Mouse (Mus musculus): ENCODE data around the gene Trim69. TPM values are rescaled to one million over a fixed set of nuclear protein-coding genes. Genes with fewer than 3 reads are reported as not detected.

Trim69 gene
- total and polyA plus RNA-seq, 3 experiments: 0.04 TPM; not detected in 2

GRCm38 (mm10) chr2:122163430-122164195 lies 3.1 kb downstream of the Trim69 start:
- H3K4me1 ChIP-seq (ENCODE audit: control insufficient read depth in 1 of 2, insufficient read depth in 2 of 2, low read length in 2 of 2): no peaks in the 10 kb centered on the region
- no peak overlapping the region for H3K9ac ChIP-seq (ENCODE audit: control insufficient read depth, low read depth, low read length, poor library complexity, severe bottlenecking)
- no peak overlapping the region for H3K4me3 ChIP-seq (ENCODE audit: control insufficient read depth in 1 of 2, insufficient read depth in 1 of 2, low read depth in 2 of 2, low read length in 2 of 2)
- TF ChIP-seq SIN3A (IDR thresholded peaks at IDR 0.05; ENCODE audit: low read length): no peak
- no peak for TF ChIP-seq JUND (IDR thresholded peaks at IDR 0.05; ENCODE audit: low read depth, low read length)
- no peak for TF ChIP-seq MYC (IDR thresholded peaks at IDR 0.05; ENCODE audit: low read depth, low read length)
- no peak for TF ChIP-seq ZKSCAN1 (IDR thresholded peaks at IDR 0.05; ENCODE audit: low read depth, low read length)
- H3K27ac ChIP-seq (ENCODE audit: control insufficient read depth, low read depth, low read length): no peak overlapping the region
- H3K79me2 ChIP-seq (ENCODE audit: control insufficient read depth, insufficient read depth, low read length, poor library complexity): no peaks in the 10 kb centered on the region
- no peaks in the 10 kb centered on the region; a peak in 1 of 4 replicates for H3K36me3 ChIP-seq (ENCODE audit: control insufficient read depth in 1 of 2, insufficient read depth in 2 of 2, low read length in 2 of 2)
- no peaks in the 10 kb centered on the region for H3K9me3 ChIP-seq (replicated peaks; ENCODE audit: insufficient read depth, low read length)
- DNase-seq (ENCODE audit: low read depth, low spot score): no peak
- no peaks in the 10 kb centered on the region for H3K27me3 ChIP-seq (ENCODE audit: control insufficient read depth in 1 of 2, insufficient read depth in 2 of 2, low read length in 2 of 2)

- Histone ChIP-seq H3K27me3 (ENCODE audit: control insufficient read depth in 1 of 2, insufficient read depth in 2 of 2, low read length in 2 of 2) (no peaks in the 10 kb centered on the region), H3K27ac (ENCODE audit: control insufficient read depth, low read depth, low read length) (no peak overlapping the region), H3K4me3 (ENCODE audit: control insufficient read depth in 1 of 2, insufficient read depth in 1 of 2, low read depth in 2 of 2, low read length in 2 of 2) (no peak overlapping the region), H3K9me3 (replicated peaks; ENCODE audit: insufficient read depth, low read length) (no peaks in the 10 kb centered on the region), H3K9ac (ENCODE audit: control insufficient read depth, low read depth, low read length, poor library complexity, severe bottlenecking) (no peak overlapping the region), H3K36me3 (ENCODE audit: control insufficient read depth in 1 of 2, insufficient read depth in 2 of 2, low read length in 2 of 2) (no peaks in the 10 kb centered on the region; a peak in 1 of 4 replicates), H3K4me1 (ENCODE audit: control insufficient read depth in 1 of 2, insufficient read depth in 2 of 2, low read length in 2 of 2) (no peaks in the 10 kb centered on the region), H3K79me2 (ENCODE audit: control insufficient read depth, insufficient read depth, low read length, poor library complexity) (no peaks in the 10 kb centered on the region)
- DNase-seq (ENCODE audit: low read depth, low spot score): no peak
- TF ChIP-seq MAZ (IDR thresholded peaks at IDR 0.05; ENCODE audit: low read depth, low read length): no peak
- TF ChIP-seq GABPA (IDR thresholded peaks at IDR 0.05; ENCODE audit: low read depth, low read length): no peak
- no peak for TF ChIP-seq MEF2A (IDR thresholded peaks at IDR 0.05; ENCODE audit: extremely low read depth, insufficient replicate concordance, low read depth, low read length, poor library complexity, severe bottlenecking)
- TF ChIP-seq MAX (IDR thresholded peaks at IDR 0.05; ENCODE audit: low read length): no peak
- no peak for TF ChIP-seq JUND (IDR thresholded peaks at IDR 0.05; ENCODE audit: low read depth, low read length)
- TF ChIP-seq NELFE (IDR thresholded peaks at IDR 0.05; ENCODE audit: low read depth, low read length): no peak
- TF ChIP-seq BHLHE40 (IDR thresholded peaks at IDR 0.05; ENCODE audit: borderline replicate concordance, low read depth, low read length): no peak
- TF ChIP-seq SIN3A (IDR thresholded peaks at IDR 0.05; ENCODE audit: low read length): no peak
- no peak for TF ChIP-seq POLR2AphosphoS5 (IDR thresholded peaks at IDR 0.05; ENCODE audit: borderline replicate concordance, low read depth, low read length)
- no peak for TF ChIP-seq POLR2AphosphoS2 (IDR thresholded peaks at IDR 0.05; ENCODE audit: low read length)
- no peak for TF ChIP-seq ZMIZ1 (IDR thresholded peaks at IDR 0.05; ENCODE audit: low read depth, low read length)
- no peak for TF ChIP-seq CTCF (IDR thresholded peaks at IDR 0.05 in 2 of 3, conservative IDR thresholded peaks at IDR 0.05 in 1 of 3; ENCODE audit: control insufficient read depth in 1 of 3, insufficient read depth in 1 of 3, low read depth in 2 of 3, low read length in 3 of 3, poor library complexity in 1 of 3, severe bottlenecking in 1 of 3)
Observed at GRCm38 (mm10) chr2:122164293-122164692, 3.8 kb downstream of the Trim69 start.
